Mouse (Mus musculus): ENCODE results near the gene Ccdc47.
A peak's percentile ranks its signal among the peaks of the same experiment; 100 is the strongest.

The Ccdc47 gene

GRCm38 (mm10) chr11:106160841-106161721 lies 55.1 kb downstream of the Ccdc47 start, which contains the start of the genes Gm10840 and Limd2:
Gm10840 (plus strand) TSS chr11:106160850.
Limd2 (minus strand) TSS chr11:106160860.
- ATAC-seq (ENCODE audit: low TSS enrichment): peak; percentile 68

GRCm38 (mm10) chr11:106159921-106160840 lies 56.0 kb downstream of the Ccdc47 start:
- ATAC-seq (ENCODE audit: low TSS enrichment): peak; percentile 33

GRCm38 (mm10) chr11:106159216-106159920 lies 56.8 kb downstream of the Ccdc47 start:
- no peak for ATAC-seq (ENCODE audit: low TSS enrichment)

- no peak for ATAC-seq (ENCODE audit: low TSS enrichment)
Observed at GRCm38 (mm10) chr11:106158930-106159215, 57.3 kb downstream of the Ccdc47 start.

- peak; percentile 22; the same call in 1 of the 2 replicates for ATAC-seq (ENCODE audit: low TSS enrichment)
Observed at GRCm38 (mm10) chr11:106158081-106158929, 57.8 kb downstream of the Ccdc47 start.

- ATAC-seq (ENCODE audit: low TSS enrichment): no peak
Observed at GRCm38 (mm10) chr11:106157154-106157553, 59.0 kb downstream of the Ccdc47 start.

- ATAC-seq (ENCODE audit: low TSS enrichment): no peak
Observed at GRCm38 (mm10) chr11:106156257-106156656, 59.9 kb downstream of the Ccdc47 start.

- no peak for ATAC-seq (ENCODE audit: low TSS enrichment)
Observed at GRCm38 (mm10) chr11:106155761-106156160, 60.4 kb downstream of the Ccdc47 start.

GRCm38 (mm10) chr11:106154770-106155169 lies 61.4 kb downstream of the Ccdc47 start:
- no peak for ATAC-seq (ENCODE audit: low TSS enrichment)

- ATAC-seq (ENCODE audit: low TSS enrichment): no peak
Observed at GRCm38 (mm10) chr11:106154091-106154490, 62.1 kb downstream of the Ccdc47 start.

GRCm38 (mm10) chr11:106152132-106152531 lies 64.0 kb downstream of the Ccdc47 start:
- peak; percentile 83 for ATAC-seq (ENCODE audit: low TSS enrichment)

- ATAC-seq (ENCODE audit: low TSS enrichment): no peak
Observed at GRCm38 (mm10) chr11:106151219-106151618, 64.9 kb downstream of the Ccdc47 start.

Measured in frontal cortex, adult (tissue).